In the genomic region with DNA sequence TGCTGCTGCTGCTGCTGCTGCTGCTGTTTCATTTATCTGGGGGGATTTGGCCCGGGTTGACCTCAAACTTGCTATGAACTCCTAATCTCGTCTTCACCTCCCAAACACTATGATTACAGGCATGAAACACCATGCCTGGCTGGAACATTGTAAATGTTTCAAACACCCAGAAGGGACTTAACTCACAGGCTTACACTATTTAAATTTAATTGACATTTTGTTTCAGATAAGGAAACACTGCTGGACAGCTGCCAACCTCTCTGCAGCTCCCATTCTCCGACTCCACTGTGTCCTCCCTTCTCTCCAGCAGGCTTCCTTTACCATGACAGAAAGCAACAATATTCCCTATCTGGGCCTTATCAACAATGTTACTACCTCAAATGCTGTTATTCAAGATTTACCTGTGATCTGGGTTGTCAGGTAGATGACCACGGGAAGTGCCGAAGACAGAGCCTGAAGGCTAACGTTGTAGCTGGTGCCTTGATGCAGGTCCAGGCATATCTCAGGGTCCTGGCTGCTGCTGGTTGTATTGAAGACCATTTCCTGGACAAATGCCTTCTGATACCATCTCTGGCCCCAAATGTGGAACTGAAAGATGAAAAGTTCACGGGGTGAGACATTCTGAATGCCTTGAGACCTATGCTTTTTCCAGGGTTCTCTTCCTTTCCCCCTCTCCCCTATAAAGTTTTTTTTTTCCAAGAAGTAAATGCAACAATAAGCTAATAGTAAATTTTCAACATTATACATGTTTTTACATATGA, we compare ENCODE assay signal across 15 mouse cellular contexts.
DNase-seq lines count a peak whose midpoint lies in the region; ATAC-seq and TF ChIP-seq lines count a peak whose summit lies in the region.
"Had no signal": no experiment of that assay in that cellular context is flagged by ENCODE, and none has a peak within 500 bp of the region (broad histone marks: within the 10 kb centered on the region; RNA-seq: fewer than 3 reads in every experiment).

No protein-coding gene starts in this region.

- DNase-seq in heart, adult 11 months = peak; percentile 85
- DNase-seq in heart, adult 9 months (ENCODE audit: low spot score in 2 of 2) = no peak
- DNase-seq in kidney, postnatal 0 days (ENCODE audit: low spot score) = peak; percentile 79
- DNase-seq in kidney, adult 18-20 months = no peak
- DNase-seq in urinary bladder, postnatal 14 days (ENCODE audit: low spot score) = peak; percentile 62
- no peak for DNase-seq in urinary bladder, postnatal 25 days (ENCODE audit: low spot score)
- DNase-seq in cerebellum, adult 9-11 months = no peak
- DNase-seq in cerebellum, postnatal 4 days (ENCODE audit: low spot score in 2 of 2) = no peak
- DNase-seq: forebrain, postnatal 0 days; lung, postnatal 36 days; thymus, postnatal 14 days had no signal

- no peak overlapping the region for H3K4me3 ChIP-seq in kidney, postnatal 0 days (replicated peaks; ENCODE audit: low read depth, low read length)
- H3K4me3 ChIP-seq: neural tube, embryonic 12.5 days had no signal

- no peaks in the 10 kb centered on the region for H3K9me3 ChIP-seq in kidney, postnatal 0 days (replicated peaks; ENCODE audit: low read length)
- H3K9me3 ChIP-seq: neural tube, embryonic 12.5 days had no signal

- H3K27ac ChIP-seq in kidney, postnatal 0 days = no peak overlapping the region
- H3K27ac ChIP-seq: hindbrain, postnatal 0 days; neural tube, embryonic 12.5 days had no signal

- no peak for ATAC-seq in kidney, postnatal 0 days (replicated peaks; ENCODE audit: low FRiP score, low read depth)
- ATAC-seq: forebrain, postnatal 0 days; hindbrain, postnatal 0 days; midbrain, embryonic 16.5 days had no signal

- H3K9ac ChIP-seq in kidney, postnatal 0 days (ENCODE audit: low read depth, low read length) = no peak overlapping the region
- H3K9ac ChIP-seq: forebrain, postnatal 0 days; neural tube, embryonic 12.5 days had no signal

- no peaks in the 10 kb centered on the region for H3K36me3 ChIP-seq in kidney, postnatal 0 days (ENCODE audit: insufficient read depth, low read length)
- H3K36me3 ChIP-seq: neural tube, embryonic 12.5 days had no signal

- H3K4me1 ChIP-seq in kidney, postnatal 0 days (replicated peaks; ENCODE audit: insufficient read depth, low read length) = no peaks in the 10 kb centered on the region
- H3K4me1 ChIP-seq: neural tube, embryonic 12.5 days had no signal

- TF ChIP-seq CTCF in kidney, postnatal 0 days (IDR thresholded peaks at IDR 0.05; ENCODE audit: low read depth) = no peak

- 39% methylated on average over 7 of the region's 7 CpGs for WGBS in kidney, postnatal 0 days

- H3K4me2 ChIP-seq in kidney, postnatal 0 days (ENCODE audit: low read length) = no peak overlapping the region
- H3K4me2 ChIP-seq: liver, embryonic 11.5 days; neural tube, embryonic 12.5 days had no signal

- no peaks in the 10 kb centered on the region for H3K27me3 ChIP-seq in kidney, postnatal 0 days (ENCODE audit: insufficient read depth, low read length)
- H3K27me3 ChIP-seq: neural tube, embryonic 12.5 days had no signal

Comparison
In these comparisons a context has a peak if more than half of its experiments do, and no peak if none do; other contexts are left out.
1. DNase-seq: peak in heart, adult 11 months (single experiment), kidney, postnatal 0 days (single experiment) and urinary bladder, postnatal 14 days (single experiment); none in heart, adult 9 months (0 of 2), kidney, adult 18-20 months (single experiment), urinary bladder, postnatal 25 days (single experiment), cerebellum, adult 9-11 months (single experiment) and cerebellum, postnatal 4 days (0 of 2).